Mouse (Mus musculus): ENCODE measurements around the gene Ccnd3. TPM values are rescaled to one million over a fixed set of nuclear protein-coding genes. Genes with fewer than 3 reads are reported as not detected.
A peak's percentile ranks its signal among the peaks of the same experiment; 100 is the strongest.

The Ccnd3 gene
- polyA plus RNA-seq, 1 experiment, result 202 TPM

DNA sequence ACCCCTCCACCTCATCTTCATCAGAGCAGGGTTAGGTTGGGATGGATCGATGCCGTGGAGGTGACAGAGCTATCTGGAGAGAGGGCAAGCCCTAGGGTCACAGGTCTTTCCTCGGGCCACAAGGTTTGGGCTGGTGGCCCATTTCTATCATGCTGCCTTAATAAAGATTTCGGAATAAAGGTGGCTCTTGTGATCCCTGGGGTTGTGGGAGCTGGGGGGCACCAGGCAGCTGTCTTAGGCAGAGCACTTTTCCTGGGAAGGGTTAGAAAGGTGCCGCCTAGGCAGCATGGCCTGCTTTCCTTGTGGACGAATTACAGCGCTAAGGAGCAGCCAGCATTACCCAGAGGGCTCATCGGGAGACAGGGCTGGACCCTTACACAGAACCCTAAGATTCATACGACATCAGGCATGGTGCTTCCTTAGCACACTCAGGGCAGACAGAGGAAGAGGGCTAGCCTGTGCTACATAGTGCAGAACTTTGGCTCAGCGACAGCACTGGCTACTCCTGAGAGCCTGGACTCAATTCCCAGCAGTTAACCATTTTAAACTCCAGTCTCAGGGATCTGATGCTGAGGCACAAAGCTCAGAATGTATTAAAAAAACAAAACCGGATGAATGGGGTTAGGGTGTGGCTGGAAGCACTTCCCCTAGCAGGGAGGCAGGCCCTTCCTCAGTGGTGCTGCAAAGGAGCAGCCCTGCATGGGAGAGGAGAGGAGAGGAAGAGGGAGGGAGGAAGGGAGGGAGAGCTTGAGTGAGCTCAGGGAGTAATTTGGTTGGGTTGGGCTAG, 94.9 kb downstream of the Ccnd3 start:
- TF ChIP-seq POLR2A (IDR thresholded peaks at IDR 0.05; ENCODE audit: borderline replicate concordance, extremely low read depth, low read depth, low read length) (no peak), CTCF (IDR thresholded peaks at IDR 0.05; ENCODE audit: insufficient read depth, low read length) (no peak)
- no peak for DNase-seq
- H3K4me1 ChIP-seq (ENCODE audit: control insufficient read depth, insufficient read depth, low read length), result peaks cover 43% of the 10 kb centered on the region
- no peak overlapping the region for H3K4me3 ChIP-seq (replicated peaks; ENCODE audit: extremely low read depth, low read depth, low read length)
- WGBS, result 53% methylated on average over 11 of the region's 11 CpGs

DNA sequence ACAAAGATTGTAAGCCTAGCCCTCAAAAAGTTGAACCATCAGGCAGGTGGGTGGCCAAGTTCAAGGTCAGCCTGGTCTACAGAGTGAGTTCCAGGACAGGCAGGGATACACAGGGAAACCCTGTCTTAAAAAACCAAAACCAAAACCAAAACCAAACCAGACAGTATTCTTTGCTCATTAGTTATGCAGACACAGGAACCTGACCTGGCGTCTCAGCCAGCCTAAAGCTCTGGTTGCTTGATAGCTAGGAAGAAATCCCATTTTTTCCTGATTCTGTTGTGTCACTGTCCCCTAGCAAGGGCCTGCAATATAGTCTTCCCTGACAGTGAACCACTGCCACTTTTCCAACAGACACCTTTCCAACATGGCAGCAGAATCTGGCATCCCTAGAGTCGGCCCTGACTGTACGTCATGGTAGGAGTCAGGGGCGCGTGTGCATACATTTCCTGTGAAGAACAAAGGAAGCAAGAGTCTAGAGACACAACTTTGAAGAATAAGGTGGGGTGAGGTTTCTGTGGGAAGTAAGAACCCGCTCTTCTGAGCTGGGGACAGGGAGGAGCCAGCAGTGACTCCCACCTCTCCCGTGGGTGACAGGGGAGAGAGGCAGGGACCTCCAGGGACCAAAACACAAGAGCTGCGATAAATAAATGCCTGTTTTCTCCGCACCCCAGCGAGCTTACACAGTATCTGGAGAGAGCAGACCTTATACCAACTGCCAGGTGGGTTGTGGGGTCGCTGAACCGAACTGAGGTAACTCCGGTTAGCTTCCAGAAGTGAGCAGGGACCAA, 95.9 kb downstream of the Ccnd3 start:
- WGBS, result 64% methylated on average over 13 of the region's 13 CpGs
- Histone ChIP-seq H3K4me1 (ENCODE audit: control insufficient read depth, insufficient read depth, low read length) (peaks cover 34% of the 10 kb centered on the region), H3K4me3 (replicated peaks; ENCODE audit: extremely low read depth, low read depth, low read length) (no peak overlapping the region)
- DNase-seq, result no peak
- TF ChIP-seq CTCF (IDR thresholded peaks at IDR 0.05; ENCODE audit: insufficient read depth, low read length) (no peak), POLR2A (IDR thresholded peaks at IDR 0.05; ENCODE audit: borderline replicate concordance, extremely low read depth, low read depth, low read length) (no peak)

DNA sequence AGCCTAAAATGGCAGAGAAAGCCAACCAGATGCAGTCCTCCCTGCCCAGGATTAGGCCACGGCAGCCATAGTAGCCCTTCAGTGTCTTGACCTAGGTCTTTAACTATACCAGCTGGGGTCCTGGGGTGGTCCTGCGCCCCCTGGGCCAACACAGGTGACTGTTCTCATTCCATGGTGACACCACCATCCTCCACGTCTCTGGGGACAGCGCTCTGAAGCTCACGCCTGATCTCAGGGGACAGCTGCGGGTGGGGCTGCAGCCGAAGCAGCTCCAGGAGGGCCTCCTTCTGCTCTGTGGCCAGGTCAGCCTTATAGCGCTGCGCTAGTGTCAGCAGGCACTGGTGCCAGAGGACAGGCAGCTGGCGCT, 96.5 kb downstream of the Ccnd3 start:
- WGBS, result 91% methylated on average over 10 of the region's 10 CpGs

DNA sequence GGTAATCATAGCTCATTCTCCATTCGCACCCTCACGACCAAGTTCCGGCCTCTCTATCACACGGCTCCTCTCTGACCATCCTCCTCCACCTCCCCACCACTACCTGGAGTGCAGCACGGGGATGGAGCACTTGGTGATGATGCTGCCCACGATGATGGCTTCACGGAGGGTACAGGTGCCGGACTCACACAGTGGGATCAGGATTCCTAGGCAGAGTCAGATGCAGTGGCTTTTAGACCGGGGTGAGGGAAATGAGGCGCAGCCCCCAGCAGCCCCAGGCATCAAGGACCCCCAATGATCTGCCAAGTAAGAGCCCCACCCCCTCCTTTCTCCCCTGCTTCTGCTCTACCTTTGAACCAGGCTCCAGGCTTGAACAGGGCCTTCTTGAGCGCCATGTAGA, 97.4 kb downstream of the Ccnd3 start:
- peaks cover 19% of the 10 kb centered on the region for H3K4me1 ChIP-seq (ENCODE audit: control insufficient read depth, insufficient read depth, low read length)
- H3K4me3 ChIP-seq (replicated peaks; ENCODE audit: extremely low read depth, low read depth, low read length), result no peak overlapping the region
- no peak for DNase-seq
- 89% methylated on average over 11 of the region's 11 CpGs for WGBS
- TF ChIP-seq POLR2A (IDR thresholded peaks at IDR 0.05; ENCODE audit: borderline replicate concordance, extremely low read depth, low read depth, low read length) (no peak), CTCF (IDR thresholded peaks at IDR 0.05; ENCODE audit: insufficient read depth, low read length) (no peak)

More for the DNA sequence above, 96.5 kb downstream of the Ccnd3 start:
- Histone ChIP-seq H3K4me1 (ENCODE audit: control insufficient read depth, insufficient read depth, low read length) (peaks cover 28% of the 10 kb centered on the region), H3K4me3 (replicated peaks; ENCODE audit: extremely low read depth, low read depth, low read length) (no peak overlapping the region)
- TF ChIP-seq CTCF (IDR thresholded peaks at IDR 0.05; ENCODE audit: insufficient read depth, low read length), result no peak
- no peak for TF ChIP-seq POLR2A (IDR thresholded peaks at IDR 0.05; ENCODE audit: borderline replicate concordance, extremely low read depth, low read depth, low read length)
- no peak for DNase-seq

DNA sequence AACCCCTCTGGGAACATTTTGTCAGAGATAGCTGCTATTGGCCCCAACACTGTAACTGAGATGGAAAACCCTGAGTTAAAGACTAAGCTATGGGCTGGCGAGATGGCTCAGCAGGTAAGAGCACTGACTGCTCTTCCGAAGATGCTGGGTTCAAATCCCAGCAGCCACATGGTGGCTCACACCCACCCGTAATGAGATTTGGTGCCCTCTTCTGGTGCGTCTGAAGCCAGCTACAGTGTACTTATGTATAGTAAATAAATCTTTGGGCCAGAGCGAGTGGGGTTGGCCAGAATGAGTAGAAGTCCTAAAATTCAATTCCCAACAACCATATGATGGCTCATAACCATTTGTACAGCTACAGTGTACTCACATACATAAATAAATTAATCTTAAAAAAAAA, 101.4 kb downstream of the Ccnd3 start:
- Histone ChIP-seq H3K4me3 (replicated peaks; ENCODE audit: extremely low read depth, low read depth, low read length) (no peak overlapping the region), H3K4me1 (ENCODE audit: control insufficient read depth, insufficient read depth, low read length) (peaks cover 2% of the 10 kb centered on the region; the same call in 1 of the 2 replicates)
- TF ChIP-seq POLR2A (IDR thresholded peaks at IDR 0.05; ENCODE audit: borderline replicate concordance, extremely low read depth, low read depth, low read length) (no peak), CTCF (IDR thresholded peaks at IDR 0.05; ENCODE audit: insufficient read depth, low read length) (peak; percentile 30)
- DNase-seq, result no peak
- WGBS, result 59% methylated on average over 5 of the region's 5 CpGs

- no peak for TF ChIP-seq POLR2A (IDR thresholded peaks at IDR 0.05; ENCODE audit: borderline replicate concordance, extremely low read depth, low read depth, low read length)
- no peak for TF ChIP-seq CTCF (IDR thresholded peaks at IDR 0.05; ENCODE audit: insufficient read depth, low read length)
- H3K4me1 ChIP-seq (ENCODE audit: control insufficient read depth, insufficient read depth, low read length), result peaks cover 6% of the 10 kb centered on the region
- no peak for DNase-seq
- H3K4me3 ChIP-seq (replicated peaks; ENCODE audit: extremely low read depth, low read depth, low read length), result no peak overlapping the region
- WGBS, result 87% methylated on average over 4 of the region's 4 CpGs
These were observed 104.3 kb downstream of the Ccnd3 start for GRCm38 (mm10) chr17:47609182-47609581.

GRCm38 (mm10) chr17:47610849-47611660, 106.2 kb downstream of the Ccnd3 start, which contains the start of the genes Bysl, Med20 and Gm20517:
Gene Bysl (minus strand): TSS chr17:47611492.
Gene Med20 (plus strand): TSS chr17:47611582.
Gene Gm20517 (plus strand): TSS chr17:47611589.
- Histone ChIP-seq H3K4me1 (ENCODE audit: control insufficient read depth, insufficient read depth, low read length) (peaks cover 6% of the 10 kb centered on the region), H3K4me3 (replicated peaks; ENCODE audit: extremely low read depth, low read depth, low read length) (peak within 1 kb of the TSS; percentile 99)
- DNase-seq, result peak; percentile 97
- peak; percentile 84 for TF ChIP-seq CTCF (IDR thresholded peaks at IDR 0.05; ENCODE audit: insufficient read depth, low read length)
- TF ChIP-seq POLR2A (IDR thresholded peaks at IDR 0.05; ENCODE audit: borderline replicate concordance, extremely low read depth, low read depth, low read length), result peak; percentile 81; the same call in 1 of the 2 replicates
- WGBS, result under 1% methylated on average over 59 of the region's 59 CpGs

DNA sequence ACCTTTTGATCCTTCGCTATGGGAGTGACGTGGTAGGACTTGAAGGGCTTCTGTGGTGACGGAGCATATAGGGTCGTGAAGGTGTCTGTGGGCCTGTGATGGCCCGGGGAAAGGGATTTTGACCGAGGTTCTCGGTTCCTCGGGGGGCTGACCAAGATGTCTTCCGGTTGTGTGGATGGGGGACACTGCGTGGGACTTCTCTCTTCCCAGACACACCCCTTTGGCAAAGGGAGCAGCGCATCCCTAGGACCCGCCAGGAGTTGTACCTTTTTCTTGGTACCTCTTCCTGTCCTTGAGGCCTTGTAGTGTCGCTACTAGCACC, 106.8 kb downstream of the Ccnd3 start:
- Histone ChIP-seq H3K4me3 (replicated peaks; ENCODE audit: extremely low read depth, low read depth, low read length) (peak overlapping the region; percentile 99), H3K4me1 (ENCODE audit: control insufficient read depth, insufficient read depth, low read length) (peaks cover 6% of the 10 kb centered on the region)
- 1% methylated on average over 13 of the region's 13 CpGs for WGBS
- TF ChIP-seq CTCF (IDR thresholded peaks at IDR 0.05; ENCODE audit: insufficient read depth, low read length) (no peak), POLR2A (IDR thresholded peaks at IDR 0.05; ENCODE audit: borderline replicate concordance, extremely low read depth, low read depth, low read length) (no peak)
- no peak for DNase-seq

DNA sequence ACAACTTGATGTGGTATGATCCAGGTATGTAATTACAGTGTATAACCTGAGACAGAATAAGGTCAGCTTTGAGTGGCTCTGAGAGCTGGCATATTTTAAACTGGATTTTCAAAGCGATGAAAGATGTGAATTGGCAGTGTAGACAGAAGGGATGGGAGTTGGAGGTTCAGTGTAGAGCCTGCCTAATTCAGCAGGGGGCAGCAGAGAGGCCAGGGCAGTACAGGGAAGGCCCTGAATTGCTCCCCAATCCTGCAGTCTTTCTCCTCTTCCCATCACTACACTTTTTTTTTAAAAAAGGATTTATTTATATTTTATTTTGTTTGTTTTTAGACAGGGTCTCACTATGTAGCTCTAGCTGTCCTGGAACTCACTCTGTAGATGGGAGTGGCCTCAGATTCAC, 109.2 kb downstream of the Ccnd3 start:
- Histone ChIP-seq H3K4me3 (replicated peaks; ENCODE audit: extremely low read depth, low read depth, low read length) (no peak overlapping the region), H3K4me1 (ENCODE audit: control insufficient read depth, insufficient read depth, low read length) (peaks cover 6% of the 10 kb centered on the region)
- TF ChIP-seq CTCF (IDR thresholded peaks at IDR 0.05; ENCODE audit: insufficient read depth, low read length) (peak; percentile 76), POLR2A (IDR thresholded peaks at IDR 0.05; ENCODE audit: borderline replicate concordance, extremely low read depth, low read depth, low read length) (no peak)
- peak; percentile 34 for DNase-seq
- WGBS, result 74% methylated on average over 1 of the region's 1 CpGs
